Mouse (Mus musculus): ENCODE results near the gene Gm17728. TPM values are rescaled to one million over a fixed set of nuclear protein-coding genes. Genes with fewer than 3 reads are reported as not detected.

Gm17728 gene
- polyA plus RNA-seq, 1 experiment from 2014 or later = not detected

Other genes with a start within 250 kb of the Gm17728 start
- gene Pabpc6, start 247.7 kb downstream of the Gm17728 start, polyA plus RNA-seq (2015; fragmentation: Nextera tagmentation; extraction: Ambion mirVana) = not detected in 2 replicates

Data from lung, embryonic 15.5 days (tissue).